Mouse (Mus musculus) brown adipose tissue, adult 24 weeks (tissue): ENCODE data around the gene Maml1. TPM values are rescaled to one million over a fixed set of nuclear protein-coding genes. Genes with fewer than 3 reads are reported as not detected.
A peak's percentile ranks its signal among the peaks of the same experiment; 100 is the strongest.

Source experiments
- H3K27ac ChIP-seq: fragments of 200-500 bp; replicated peaks from 2 replicates; pipeline ENCODE4 v1.5.1; 2012; ENCODE audit warnings: low read depth, mild to moderate bottlenecking, low read length
- H3K4me1 ChIP-seq: fragments of 200-500 bp; 2 replicates; pipeline ENCODE4 v1.6.1; 2012; ENCODE audit warnings: low read length, mixed read lengths; ENCODE audit not compliant: control insufficient read depth, insufficient read depth, insufficient read length
- H3K4me3 ChIP-seq: fragments of 200-500 bp; 2 replicates; pipeline ENCODE4 v1.5.1; 2012; ENCODE audit warnings: low read depth, mild to moderate bottlenecking, low read length, moderate library complexity; ENCODE audit not compliant: insufficient read depth
- polyA plus RNA-seq: library from polyadenylated mRNA; stranded (reverse); fragments of >200 nt; gene quantifications from 2 replicates; pipeline ENCODE4 v1.2.4, GENCODE M21; 2012; ENCODE audit not compliant: missing spikeins, insufficient read depth, insufficient read length

The Maml1 gene
- polyA plus RNA-seq, 1 experiment = 3.9 TPM

DNA sequence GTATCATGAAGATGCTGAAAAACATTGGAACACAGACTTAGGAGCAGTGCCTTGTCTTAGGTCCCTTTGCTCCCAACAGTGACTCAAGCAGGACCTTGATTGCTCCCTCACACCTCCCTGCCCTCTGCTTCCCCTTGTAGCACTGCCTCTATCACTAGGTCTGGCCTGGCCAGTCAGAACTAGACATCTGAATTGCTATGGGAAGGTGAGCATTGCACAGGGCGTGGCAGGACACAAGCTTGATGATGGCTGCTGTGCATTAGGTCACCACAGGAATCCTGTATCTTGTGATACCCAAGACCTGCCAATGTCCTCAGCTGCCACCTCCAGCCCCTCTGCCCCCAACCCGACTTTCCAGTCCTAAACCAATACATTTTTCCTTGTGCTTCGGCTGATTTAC lies 25.1 kb downstream of the Maml1 start:
- H3K27ac ChIP-seq = no peak overlapping the region
- peaks cover 4% of the 10 kb centered on the region; the same call in 1 of the 2 replicates for H3K4me1 ChIP-seq
- no peak overlapping the region for H3K4me3 ChIP-seq

DNA sequence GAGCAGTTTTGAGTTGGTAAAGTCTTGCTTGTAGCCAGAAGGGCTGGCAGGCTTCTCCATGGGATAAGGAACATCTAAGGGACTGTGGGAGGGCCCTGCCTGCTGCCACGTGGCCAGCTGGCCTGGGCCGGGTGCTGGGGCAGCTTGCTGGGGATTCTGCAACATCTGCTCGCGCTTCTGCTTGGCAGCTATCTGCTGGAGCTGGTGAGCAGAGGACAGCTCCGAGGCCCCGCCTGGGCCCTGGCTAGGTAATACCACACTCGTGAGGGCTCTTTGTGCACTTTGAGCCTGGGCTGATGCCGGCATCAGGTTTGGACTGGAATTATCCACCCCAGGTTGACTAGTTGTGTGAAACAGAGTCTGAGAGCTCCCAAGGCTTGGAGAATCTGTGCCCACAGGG lies 26.2 kb downstream of the Maml1 start:
- H3K4me1 ChIP-seq = no peaks in the 10 kb centered on the region
- H3K4me3 ChIP-seq = no peak overlapping the region
- no peak overlapping the region for H3K27ac ChIP-seq

DNA sequence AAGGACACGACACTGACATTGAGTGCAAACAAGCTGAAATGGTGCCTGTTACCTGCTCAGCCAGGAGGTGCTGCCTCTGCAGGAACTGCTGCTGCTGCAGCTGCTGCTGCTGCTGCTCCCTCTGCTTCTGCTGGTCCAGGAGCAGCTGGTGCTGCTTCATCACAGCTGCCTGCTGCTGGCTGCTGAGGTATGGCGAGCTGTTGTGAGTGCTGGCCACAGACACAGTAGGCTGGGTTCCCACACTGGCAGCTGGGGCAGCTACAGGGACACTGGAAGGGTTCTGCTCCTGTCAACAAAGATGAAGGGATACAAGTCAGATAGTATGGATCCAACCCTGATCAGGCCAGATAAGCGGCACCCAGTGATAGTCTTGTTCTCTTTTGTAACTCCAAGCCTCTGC lies 28.9 kb downstream of the Maml1 start:
- peaks cover 6% of the 10 kb centered on the region for H3K4me1 ChIP-seq
- H3K4me3 ChIP-seq = no peak overlapping the region

DNA sequence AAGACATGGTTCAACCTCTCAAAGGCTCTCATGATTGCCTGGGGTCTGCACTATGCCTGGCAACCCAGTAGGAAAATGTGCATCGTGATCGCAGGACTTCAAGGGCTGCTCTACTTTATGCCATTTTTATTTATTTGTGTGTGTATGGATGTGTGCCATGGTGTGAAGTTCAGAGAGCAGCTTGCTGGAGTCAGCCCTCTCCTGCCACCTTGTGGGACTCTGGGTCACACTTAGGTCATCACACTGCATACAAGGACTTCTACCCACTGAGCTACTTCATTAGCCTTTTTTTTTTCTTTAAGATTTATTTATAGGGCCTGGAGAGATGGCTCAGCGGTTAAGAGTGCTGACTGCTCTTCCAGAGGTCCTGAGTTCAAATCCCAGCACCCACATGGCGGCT lies 30.1 kb downstream of the Maml1 start:
- Histone ChIP-seq H3K4me3 (no peak overlapping the region), H3K4me1 (peaks cover 7% of the 10 kb centered on the region), H3K27ac (no peak overlapping the region)

More for the DNA sequence above, 28.9 kb downstream of the Maml1 start:
- no peak overlapping the region for H3K27ac ChIP-seq

DNA sequence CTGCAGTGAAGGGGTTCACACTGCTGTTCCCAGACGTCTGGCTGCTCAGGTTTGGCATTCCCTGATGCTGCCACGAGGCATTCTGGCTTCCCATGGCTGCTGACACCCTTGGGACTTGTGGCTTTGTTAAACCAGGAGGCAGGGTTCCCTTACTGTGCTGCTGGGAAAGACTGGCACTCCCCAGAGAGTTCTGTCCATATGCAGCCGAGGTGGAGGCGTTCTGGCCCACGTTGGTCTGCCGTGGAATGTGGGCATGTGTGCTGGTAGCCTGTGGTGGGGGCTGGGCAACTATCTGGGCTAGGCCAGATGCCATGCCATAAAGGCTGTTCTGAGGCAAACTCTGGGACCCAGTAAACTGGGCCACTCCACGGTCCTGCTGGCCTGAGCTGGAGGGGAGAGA lies 33.8 kb downstream of the Maml1 start:
- H3K27ac ChIP-seq = no peak overlapping the region
- peaks cover 9% of the 10 kb centered on the region for H3K4me1 ChIP-seq
- H3K4me3 ChIP-seq = no peak overlapping the region

DNA sequence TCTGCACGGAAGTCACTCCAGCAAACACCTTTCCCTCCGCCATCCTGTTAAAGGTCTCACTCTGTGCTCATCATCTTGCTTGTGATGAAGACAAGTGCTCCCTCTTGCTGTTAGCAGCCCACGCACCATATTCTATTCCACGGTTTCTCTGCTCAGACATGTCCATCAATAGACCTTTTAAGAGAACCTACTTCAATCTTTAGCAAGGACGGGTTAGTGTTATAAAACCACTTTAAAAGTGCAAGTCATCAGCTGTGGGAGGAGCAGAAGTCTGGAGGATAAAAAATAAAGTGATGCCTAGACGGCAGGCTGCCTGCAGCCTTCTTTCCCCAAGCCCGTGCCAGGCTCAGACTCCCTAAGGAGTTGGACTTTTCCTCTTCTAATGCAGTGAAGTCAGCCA lies 35.5 kb downstream of the Maml1 start:
- H3K4me3 ChIP-seq = no peak overlapping the region
- H3K27ac ChIP-seq = no peak overlapping the region; the same call in 1 of the 2 replicates
- peaks cover 22% of the 10 kb centered on the region for H3K4me1 ChIP-seq

DNA sequence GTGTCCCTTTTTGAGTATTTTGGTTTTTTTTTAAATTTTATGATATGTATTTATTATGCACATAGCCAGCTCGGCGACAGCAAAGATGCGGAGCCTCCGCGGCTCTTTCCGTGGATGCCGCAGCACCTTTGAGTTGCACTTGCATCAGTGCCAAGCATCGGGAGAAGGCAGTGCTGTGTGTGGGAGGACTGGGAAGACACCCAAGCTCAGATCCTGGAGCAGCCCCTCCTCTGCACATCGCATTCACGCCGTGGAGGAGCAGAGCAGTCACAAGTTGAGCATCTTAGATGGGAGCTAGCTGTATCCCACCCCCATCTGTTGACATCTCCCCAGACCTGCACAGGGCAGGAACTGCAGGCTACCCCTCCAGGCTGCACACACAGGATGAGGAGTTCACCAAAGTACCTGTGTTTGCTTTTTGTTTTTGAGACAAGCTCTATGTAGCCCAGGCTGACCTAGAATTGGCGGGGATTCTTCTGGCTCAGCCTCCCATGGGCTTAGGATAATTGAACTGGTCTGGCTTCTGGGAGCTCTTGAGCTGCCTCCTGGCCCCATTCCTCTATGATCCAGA lies 38.0 kb downstream of the Maml1 start:
- peaks cover 20% of the 10 kb centered on the region for H3K4me1 ChIP-seq
- no peak overlapping the region for H3K27ac ChIP-seq
- no peak overlapping the region for H3K4me3 ChIP-seq

DNA sequence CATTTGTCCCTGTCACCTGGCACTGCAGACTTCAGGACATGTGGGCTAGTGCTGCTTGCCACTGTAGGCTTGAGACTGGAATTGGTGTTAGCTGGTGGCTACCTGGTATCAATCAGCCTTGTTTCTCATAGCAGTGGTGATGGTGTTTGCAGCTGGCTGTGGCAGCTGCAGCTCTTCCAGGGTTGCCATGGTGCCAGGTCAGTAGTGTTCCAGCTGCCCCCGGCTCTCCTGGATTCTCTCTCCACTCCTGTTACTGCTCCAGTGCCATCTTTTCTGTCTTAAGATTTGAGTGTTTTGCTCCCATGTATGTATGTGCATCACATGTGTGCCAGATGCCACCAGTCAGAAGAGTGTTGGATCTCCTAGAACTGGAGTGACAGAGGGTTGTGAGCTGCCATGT lies 38.7 kb downstream of the Maml1 start:
- H3K4me3 ChIP-seq = no peak overlapping the region
- peaks cover 18% of the 10 kb centered on the region for H3K4me1 ChIP-seq
- no peak overlapping the region for H3K27ac ChIP-seq

DNA sequence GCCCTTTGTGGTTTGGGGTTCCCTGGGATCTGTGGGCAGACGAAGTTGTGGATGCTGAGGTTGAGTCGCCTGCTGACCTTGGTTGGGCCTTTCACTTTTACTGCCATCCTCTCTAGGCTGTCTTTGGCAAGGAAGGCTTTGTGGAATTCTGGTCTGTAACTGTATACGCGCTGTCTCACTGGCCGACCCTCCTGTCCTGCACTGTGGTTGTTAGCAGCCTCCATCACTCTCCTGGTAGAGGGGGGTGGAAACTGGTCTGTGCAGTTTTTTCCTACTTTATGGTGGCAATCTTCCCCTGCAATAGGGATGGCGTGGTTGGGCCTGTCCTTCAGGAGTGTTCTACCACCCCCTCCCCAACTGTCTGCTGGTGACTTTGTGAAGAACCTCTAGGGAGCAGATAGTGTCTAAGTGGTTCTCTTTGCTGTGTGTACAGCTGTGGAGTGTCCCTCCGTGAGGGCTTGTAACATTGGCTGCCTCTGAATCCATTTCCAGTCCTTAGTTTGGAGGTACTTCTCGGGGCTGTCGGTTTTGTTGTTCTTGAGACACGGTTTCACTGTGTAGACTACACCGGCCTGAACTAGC lies 39.3 kb downstream of the Maml1 start:
- Histone ChIP-seq H3K27ac (peak overlapping the region; percentile 78), H3K4me3 (no peak overlapping the region), H3K4me1 (peaks cover 16% of the 10 kb centered on the region)

DNA sequence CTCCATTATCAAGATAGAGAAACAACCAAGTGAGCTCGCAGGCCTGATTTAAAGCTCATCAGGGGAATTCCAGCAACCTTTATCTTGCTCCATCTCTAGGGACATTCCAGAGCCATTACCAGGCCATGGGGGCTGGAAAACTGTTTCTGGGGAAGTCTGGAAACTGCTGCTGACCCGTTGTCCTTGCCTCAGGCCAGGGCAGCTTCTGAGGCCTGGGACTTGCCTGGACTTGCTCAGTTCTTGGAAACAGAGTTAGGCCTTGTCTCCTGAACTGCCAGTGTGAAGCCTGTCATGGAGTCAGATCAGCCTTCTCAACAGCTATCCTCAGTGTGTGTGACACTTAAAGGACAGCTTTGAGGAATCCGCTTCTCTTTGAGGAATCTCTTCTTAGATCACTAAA lies 39.9 kb downstream of the Maml1 start:
- Histone ChIP-seq H3K4me3 (no peak overlapping the region), H3K4me1 (peaks cover 16% of the 10 kb centered on the region), H3K27ac (peak overlapping the region; percentile 78)

DNA sequence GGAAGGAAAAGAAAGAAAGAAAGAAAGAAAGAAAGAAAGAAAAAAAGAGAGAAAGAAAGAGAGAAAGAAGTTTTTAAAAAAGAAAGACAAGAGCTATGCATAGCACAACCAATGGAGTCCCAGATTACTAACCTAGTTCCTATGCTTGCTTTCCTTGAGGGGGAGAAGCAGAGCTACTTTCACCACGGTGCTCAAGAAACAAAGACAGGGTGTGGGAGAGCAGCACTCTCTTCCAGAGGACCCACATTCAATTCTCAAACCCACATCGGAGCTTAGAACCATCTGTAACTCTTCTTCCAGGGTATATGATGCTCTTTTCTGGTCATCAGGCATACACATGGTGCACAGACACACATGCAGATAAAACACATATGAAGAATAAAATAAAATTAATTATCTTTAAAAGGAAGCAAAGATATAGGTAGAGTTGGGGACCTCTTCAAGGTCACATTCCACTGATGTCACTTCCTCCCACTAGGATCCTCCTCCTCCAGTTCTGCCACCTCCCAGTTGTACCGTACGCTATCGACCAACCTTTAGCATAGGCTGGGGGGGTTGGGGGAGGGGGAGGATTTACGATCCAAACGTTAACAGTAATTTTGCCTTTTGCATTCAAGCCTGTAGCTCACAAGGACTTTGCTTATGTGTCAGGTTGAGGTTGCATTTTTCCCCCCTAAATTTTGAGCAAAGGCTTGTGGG lies 43.5 kb downstream of the Maml1 start:
- Histone ChIP-seq H3K4me1 (peaks cover 13% of the 10 kb centered on the region), H3K27ac (no peak overlapping the region), H3K4me3 (no peak overlapping the region)

DNA sequence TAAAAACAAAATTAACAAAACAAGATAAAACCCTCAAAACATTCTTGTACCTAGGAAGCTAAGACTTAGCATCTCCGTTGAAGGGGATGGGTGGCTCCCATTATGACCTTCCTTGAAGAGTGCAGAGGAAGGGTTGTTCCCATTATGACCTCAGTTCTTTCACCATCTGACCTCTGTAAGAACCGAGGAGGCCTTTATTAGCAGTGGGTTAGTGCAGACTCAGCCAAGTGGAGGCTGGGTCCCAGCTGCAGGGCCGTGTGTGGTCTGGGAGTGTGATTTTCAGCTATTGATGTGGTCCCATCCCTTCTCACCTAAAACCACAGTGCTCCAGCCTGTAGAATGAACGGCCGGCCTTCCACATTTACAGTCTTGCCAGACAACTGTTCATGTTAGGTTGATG lies 46.8 kb downstream of the Maml1 start:
- Histone ChIP-seq H3K4me1 (peaks cover 2% of the 10 kb centered on the region; the same call in 1 of the 2 replicates), H3K27ac (no peak overlapping the region), H3K4me3 (no peak overlapping the region)

DNA sequence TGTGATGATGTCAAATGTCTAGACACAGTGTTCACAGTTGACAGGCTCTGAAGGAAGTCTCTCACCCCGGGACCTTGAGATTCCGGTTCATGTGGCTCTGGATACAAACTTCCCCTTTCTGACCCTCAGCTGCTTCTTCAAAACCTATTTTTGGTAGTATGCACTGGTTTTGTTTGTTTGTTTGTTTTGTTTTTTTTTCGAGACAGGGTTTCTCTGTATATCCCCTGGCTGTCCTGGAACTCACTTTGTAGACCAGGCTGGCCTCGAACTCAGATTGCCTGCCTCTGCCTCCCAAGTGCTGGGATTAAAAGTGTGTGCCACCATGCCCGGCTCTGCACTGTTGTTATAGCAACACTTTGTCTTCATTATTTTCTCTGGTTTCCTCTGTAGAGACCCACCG lies 48.2 kb downstream of the Maml1 start:
- Histone ChIP-seq H3K27ac (peak overlapping the region; percentile 39; the same call in 1 of the 2 replicates), H3K4me1 (peaks cover 13% of the 10 kb centered on the region), H3K4me3 (no peak overlapping the region)

DNA sequence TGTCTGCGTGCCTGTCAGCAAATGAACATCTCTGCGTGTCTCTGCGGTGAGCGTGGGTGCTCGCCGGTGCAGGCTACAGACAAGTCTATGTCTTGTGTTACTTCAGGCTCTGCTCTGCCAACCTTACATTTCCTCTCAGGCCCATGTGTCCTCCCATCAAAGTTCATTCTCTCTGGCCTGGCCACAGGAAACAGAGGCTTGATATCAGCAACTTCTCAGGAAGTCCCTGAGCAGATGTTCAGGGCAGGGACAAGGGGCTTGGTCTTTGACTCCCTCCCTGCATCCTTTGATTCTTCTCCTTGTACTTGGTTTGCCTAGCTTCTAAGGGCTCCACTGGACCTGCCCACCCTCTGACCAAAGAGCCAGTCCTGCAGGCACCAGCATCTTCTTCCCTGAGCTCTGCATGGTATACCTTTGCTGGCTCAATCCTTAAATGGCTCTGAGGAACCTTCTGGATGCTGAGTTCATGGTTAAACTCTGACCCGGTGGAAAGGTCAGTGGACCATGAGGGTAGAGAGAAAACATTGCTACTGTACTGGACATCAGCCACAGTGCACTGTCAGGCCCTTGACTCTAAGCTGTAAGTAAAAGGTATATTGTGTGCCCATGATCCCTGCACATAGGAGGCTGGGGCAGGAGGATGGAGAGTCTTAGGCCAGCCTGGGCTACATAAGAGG lies 51.7 kb downstream of the Maml1 start:
- peak overlapping the region; percentile 63 for H3K27ac ChIP-seq
- H3K4me1 ChIP-seq = peaks cover 26% of the 10 kb centered on the region
- no peak overlapping the region for H3K4me3 ChIP-seq
